Mouse (Mus musculus): ENCODE measurements at regions not wholly inside any gene's neighbourhood (a gene's known extent, or its start where the extent isn't known, plus 50 kb on each side); places are given as distances from the start of the nearest gene placed in this dataset.

DNA sequence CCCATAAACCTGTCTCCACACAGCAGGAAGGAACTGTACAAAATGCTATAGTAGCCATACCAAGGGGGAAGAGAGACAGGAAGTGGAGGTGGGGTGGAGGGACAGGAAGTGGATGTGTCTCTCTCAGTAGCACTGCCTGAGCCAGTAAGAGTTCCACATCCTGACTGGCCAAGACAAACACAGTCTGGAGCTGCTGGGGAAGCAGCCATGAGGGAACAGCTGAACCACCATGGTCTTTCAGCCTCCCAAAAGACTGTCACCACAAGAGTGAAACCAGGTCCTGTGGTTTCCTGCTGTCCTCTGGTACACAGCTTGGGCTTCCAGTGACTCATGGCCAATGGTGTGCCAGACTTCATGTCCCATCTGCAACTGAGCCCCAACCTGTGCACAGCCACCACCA, 180.9 kb upstream of the Lrtm1 start:
- H3K36me3 ChIP-seq (ENCODE audit: control insufficient read depth, insufficient read depth, low read length), result no peaks in the 10 kb centered on the region
- no peaks in the 10 kb centered on the region for H3K27me3 ChIP-seq (ENCODE audit: control insufficient read depth, insufficient read depth, low read length)
- ATAC-seq (ENCODE audit: insufficient number of reproducible peaks, low FRiP score, low TSS enrichment, low read depth), result no peak
- peaks cover 2% of the 10 kb centered on the region; the same call in 1 of the 2 replicates for H3K4me1 ChIP-seq (ENCODE audit: control insufficient read depth, insufficient read depth, low read length)
- H3K9ac ChIP-seq (ENCODE audit: low read length), result no peak overlapping the region
- no peak overlapping the region for H3K4me2 ChIP-seq (ENCODE audit: low read depth, severe bottlenecking)
- no peak overlapping the region for H3K27ac ChIP-seq (replicated peaks; ENCODE audit: low read depth, low read length)
- no peaks in the 10 kb centered on the region for H3K9me3 ChIP-seq (ENCODE audit: control insufficient read depth, low read length)
- H3K4me3 ChIP-seq (ENCODE audit: low read depth, low read length), result no peak overlapping the region
- no peak for DNase-seq (ENCODE audit: low spot score)

- H3K9ac ChIP-seq (ENCODE audit: low read length), result no peak overlapping the region
- H3K4me3 ChIP-seq (ENCODE audit: low read depth, low read length), result no peak overlapping the region
- no peak for ATAC-seq (ENCODE audit: insufficient number of reproducible peaks, low FRiP score, low TSS enrichment, low read depth)
- H3K36me3 ChIP-seq (ENCODE audit: control insufficient read depth, insufficient read depth, low read length), result no peaks in the 10 kb centered on the region
- WGBS, result 12% methylated on average over 2 of the region's 2 CpGs
- H3K4me2 ChIP-seq (ENCODE audit: low read depth, severe bottlenecking), result no peak overlapping the region
- DNase-seq (ENCODE audit: low spot score), result peak; percentile 45
- no peak overlapping the region for H3K27ac ChIP-seq (replicated peaks; ENCODE audit: low read depth, low read length)
- no peaks in the 10 kb centered on the region for H3K27me3 ChIP-seq (ENCODE audit: control insufficient read depth, insufficient read depth, low read length)
- H3K4me1 ChIP-seq (ENCODE audit: control insufficient read depth, insufficient read depth, low read length), result peaks cover 4% of the 10 kb centered on the region; the same call in 1 of the 2 replicates
- no peaks in the 10 kb centered on the region for H3K9me3 ChIP-seq (ENCODE audit: control insufficient read depth, low read length)
Observed at GRCm38 (mm10) chr14:28848831-28849590, 169.0 kb upstream of the Lrtm1 start.

Data from limb, embryonic 11.5 days (tissue).